Mouse (Mus musculus) hindbrain, embryonic 13.5 days (tissue): ENCODE measurements around the gene Psmd7. TPM values are rescaled to one million over a fixed set of nuclear protein-coding genes. Genes with fewer than 3 reads are reported as not detected.

Source experiments
- ATAC-seq: fragments of 200-750 bp; cut with Nextera tagmentation; 2 replicates; pipeline ENCODE4 v1.8.0; 2017; ENCODE audit warnings: moderate TSS enrichment; ENCODE audit not compliant: low FRiP score
- H3K27ac ChIP-seq: fragments of 300-500 bp; sonication (generic); 2 replicates; pipeline ENCODE4 v1.5.1; 2015; ENCODE audit warnings: inconsistent platforms, mild to moderate bottlenecking, moderate library complexity
- H3K27me3 ChIP-seq: fragments of 300-500 bp; sonication (generic); 2 replicates; pipeline ENCODE4 v1.6.1; 2015; ENCODE audit warnings: mild to moderate bottlenecking, inconsistent platforms
- H3K36me3 ChIP-seq: fragments of 300-500 bp; sonication (generic); 2 replicates; pipeline ENCODE4 v1.6.1; 2015; ENCODE audit warnings: mild to moderate bottlenecking, inconsistent platforms
- H3K4me1 ChIP-seq: fragments of 300-500 bp; sonication (generic); replicated peaks from 2 replicates; pipeline ENCODE4 v1.6.1; 2015; ENCODE audit warnings: inconsistent platforms
- H3K4me2 ChIP-seq: fragments of 300-500 bp; sonication (generic); 2 replicates; pipeline ENCODE4 v1.6.1; 2015; ENCODE audit warnings: inconsistent platforms, mild to moderate bottlenecking, moderate library complexity
- H3K4me3 ChIP-seq: fragments of 300-500 bp; sonication (generic); 2 replicates; pipeline ENCODE4 v1.5.1; 2015; ENCODE audit warnings: mild to moderate bottlenecking, inconsistent platforms
- H3K9ac ChIP-seq: fragments of 300-500 bp; sonication (generic); 2 replicates; pipeline ENCODE4 v1.6.1; 2015; ENCODE audit warnings: mild to moderate bottlenecking, inconsistent platforms
- H3K9me3 ChIP-seq: fragments of 300-500 bp; sonication (generic); 2 replicates; pipeline ENCODE4 v1.6.1; 2016; ENCODE audit warnings: inconsistent platforms
- WGBS: fragments of 180-500 bp; shearing (Covaris S2); methylation state at CpG from one replicate; pipeline ENCODE4 v1.1.7; 2015; 5-methylcytosine and 5-hydroxymethylcytosine counted together
- microRNA counts: library from miRNA; unstranded; fragments of <30 nt; microRNA quantifications from one replicate; lab custom pipeline; 2016
- microRNA-seq: library from miRNA; unstranded; fragments of <30 nt; microRNA quantifications from one replicate; pipeline ENCODE4, GENCODE M21; 2016
- polyA plus RNA-seq: library from polyadenylated mRNA; unstranded; fragments of >200 nt; fragmentation: Nextera tagmentation; extraction: Ambion mirVana; gene quantifications from 2 replicates; pipeline ENCODE4 v1.2.1, GENCODE M21; 2015

Psmd7 gene
- polyA plus RNA-seq, 1 experiment from 2014 or later: 248 TPM

DNA sequence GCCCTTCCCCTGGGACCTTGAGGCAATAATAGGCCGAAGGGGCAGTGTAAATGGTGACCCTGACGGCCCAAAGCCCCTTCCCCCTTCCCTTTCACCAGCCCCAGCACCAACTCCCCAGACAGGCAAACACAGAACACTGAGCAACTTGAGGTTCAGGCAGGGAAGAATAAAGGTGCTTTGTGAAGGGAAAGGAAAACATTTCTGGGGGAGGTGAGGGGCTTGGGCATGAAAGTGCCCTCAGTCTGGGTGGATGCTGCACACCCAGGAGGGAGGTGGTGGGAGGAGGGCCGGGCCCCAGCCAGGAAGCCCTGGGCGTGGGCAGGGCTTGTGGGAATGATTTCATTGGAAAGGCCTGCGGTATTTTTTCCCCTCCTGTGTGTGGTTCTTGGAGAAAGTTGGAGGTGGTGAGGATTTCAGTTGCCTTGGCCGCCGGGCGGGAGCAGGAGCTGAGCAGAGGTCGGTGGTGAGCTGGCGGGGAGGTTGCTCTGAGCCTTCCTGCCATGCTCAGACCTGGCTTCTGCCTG, 43.6 kb downstream of the Psmd7 start:
- Histone ChIP-seq H3K9ac (no peak overlapping the region), H3K9me3 (no peaks in the 10 kb centered on the region), H3K4me1 (no peaks in the 10 kb centered on the region), H3K4me3 (no peak overlapping the region), H3K36me3 (peaks cover 61% of the 10 kb centered on the region), H3K4me2 (no peak overlapping the region), H3K27ac (peak overlapping the region; percentile 74), H3K27me3 (no peaks in the 10 kb centered on the region)
- 60% methylated on average over 10 of the region's 10 CpGs for WGBS
- ATAC-seq: no peak

DNA sequence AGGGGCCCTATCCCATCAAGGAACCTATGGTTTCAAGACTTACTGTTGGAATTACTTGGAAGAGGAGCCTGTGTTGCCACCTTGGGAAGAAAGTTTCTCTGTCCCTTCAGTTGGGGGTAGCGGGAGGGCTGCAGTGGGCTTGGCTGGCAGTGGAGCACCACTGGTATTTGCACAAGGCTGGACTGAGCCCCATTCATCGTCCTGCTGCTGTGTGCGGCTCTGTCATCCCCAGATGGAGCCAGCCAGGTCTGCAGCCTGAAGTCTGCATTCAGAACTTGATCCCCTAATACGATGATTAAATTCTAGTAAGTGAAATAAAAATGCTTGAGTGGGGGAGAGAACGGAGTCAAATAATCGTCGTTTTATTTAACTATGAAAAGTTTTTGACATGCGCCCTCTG, 44.1 kb downstream of the Psmd7 start:
- peaks cover 60% of the 10 kb centered on the region for H3K36me3 ChIP-seq
- H3K4me2 ChIP-seq: no peak overlapping the region
- no peak overlapping the region for H3K4me3 ChIP-seq
- 77% methylated on average over 8 of the region's 8 CpGs for WGBS
- H3K27me3 ChIP-seq: no peaks in the 10 kb centered on the region
- H3K27ac ChIP-seq: peak overlapping the region; percentile 74
- H3K4me1 ChIP-seq: no peaks in the 10 kb centered on the region
- no peak for ATAC-seq
- H3K9ac ChIP-seq: no peak overlapping the region
- H3K9me3 ChIP-seq: no peaks in the 10 kb centered on the region

DNA sequence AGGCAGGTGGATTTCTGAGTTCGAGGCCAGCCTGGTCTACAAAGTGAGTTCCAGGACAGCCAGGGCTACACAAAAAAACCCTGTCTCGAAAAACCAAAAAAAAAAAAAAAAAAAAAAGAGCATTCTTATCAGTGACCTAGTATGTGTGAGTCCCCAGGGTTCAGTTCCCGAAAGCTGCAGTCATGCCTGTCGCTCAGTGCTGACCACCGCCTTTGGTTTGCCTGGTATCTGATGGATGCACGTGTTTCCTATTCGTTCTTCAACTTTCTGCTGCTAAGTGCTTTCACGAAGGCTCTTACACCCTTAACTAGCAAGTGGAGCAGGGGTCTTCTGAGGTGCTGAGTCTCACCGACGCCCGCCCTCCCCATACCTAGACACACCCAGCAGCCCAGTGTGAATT, 44.5 kb downstream of the Psmd7 start:
- Histone ChIP-seq H3K27me3 (no peaks in the 10 kb centered on the region), H3K27ac (0 out of 2 replicates have a peak overlapping the region, but pooled peaks have one; percentile 74), H3K4me3 (no peak overlapping the region), H3K9me3 (no peaks in the 10 kb centered on the region), H3K4me1 (no peaks in the 10 kb centered on the region), H3K36me3 (peaks cover 58% of the 10 kb centered on the region), H3K4me2 (no peak overlapping the region), H3K9ac (no peak overlapping the region)
- 95% methylated on average over 10 of the region's 11 CpGs for WGBS
- no peak for ATAC-seq

DNA sequence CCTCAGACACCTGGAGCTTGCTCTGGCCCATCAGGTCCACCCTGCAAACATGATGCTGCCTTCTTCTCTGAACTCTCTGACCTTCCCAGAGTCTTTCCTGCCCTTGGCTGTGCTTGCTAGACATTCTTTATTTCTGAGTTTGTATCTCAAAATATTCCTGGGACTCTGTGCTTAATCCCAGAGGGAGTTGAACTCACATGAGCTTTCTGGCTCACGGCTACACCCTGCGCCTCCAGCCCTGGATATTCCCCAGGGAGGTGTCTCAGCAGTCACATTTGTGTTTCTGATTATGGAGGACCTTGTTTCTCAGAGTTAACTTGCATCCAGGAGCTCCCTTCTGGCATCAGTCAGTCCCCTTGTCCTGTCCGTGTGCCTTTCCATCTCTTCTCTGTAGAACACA, 46.1 kb downstream of the Psmd7 start:
- no peak overlapping the region for H3K4me2 ChIP-seq
- 88% methylated on average over 3 of the region's 3 CpGs for WGBS
- no peak overlapping the region for H3K4me3 ChIP-seq
- peaks cover 57% of the 10 kb centered on the region for H3K36me3 ChIP-seq
- H3K9ac ChIP-seq: no peak overlapping the region
- H3K27ac ChIP-seq: no peak overlapping the region
- H3K4me1 ChIP-seq: peaks cover 4% of the 10 kb centered on the region; the same call in 1 of the 2 replicates
- no peak for ATAC-seq
- no peaks in the 10 kb centered on the region for H3K9me3 ChIP-seq
- no peaks in the 10 kb centered on the region for H3K27me3 ChIP-seq

DNA sequence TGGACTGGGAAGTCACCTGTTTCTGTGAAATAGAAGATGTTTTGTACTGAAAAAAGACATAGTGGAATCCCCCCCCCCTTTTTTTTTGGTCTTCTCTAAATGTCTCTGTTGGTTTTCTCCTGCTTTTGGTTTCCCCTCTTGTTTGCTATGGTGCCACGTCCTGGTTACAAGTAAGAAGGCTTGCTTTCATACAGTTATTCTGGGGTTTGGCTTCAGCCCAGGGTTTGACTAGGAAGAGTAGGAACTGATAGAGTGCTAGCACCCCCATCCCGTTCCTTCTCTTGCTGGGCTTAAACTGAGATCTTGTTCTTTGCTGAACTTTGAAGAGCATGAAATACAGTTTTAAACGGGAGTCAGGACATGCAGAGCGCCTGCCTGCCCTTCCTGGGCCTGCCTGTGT, 46.9 kb downstream of the Psmd7 start:
- H3K36me3 ChIP-seq: peaks cover 49% of the 10 kb centered on the region
- peaks cover 4% of the 10 kb centered on the region; the same call in 1 of the 2 replicates for H3K4me1 ChIP-seq
- H3K27me3 ChIP-seq: no peaks in the 10 kb centered on the region
- no peak overlapping the region for H3K4me2 ChIP-seq
- no peaks in the 10 kb centered on the region for H3K9me3 ChIP-seq
- 85% methylated on average over 4 of the region's 4 CpGs for WGBS
- H3K27ac ChIP-seq: no peak overlapping the region
- H3K9ac ChIP-seq: no peak overlapping the region
- H3K4me3 ChIP-seq: no peak overlapping the region
- no peak for ATAC-seq

DNA sequence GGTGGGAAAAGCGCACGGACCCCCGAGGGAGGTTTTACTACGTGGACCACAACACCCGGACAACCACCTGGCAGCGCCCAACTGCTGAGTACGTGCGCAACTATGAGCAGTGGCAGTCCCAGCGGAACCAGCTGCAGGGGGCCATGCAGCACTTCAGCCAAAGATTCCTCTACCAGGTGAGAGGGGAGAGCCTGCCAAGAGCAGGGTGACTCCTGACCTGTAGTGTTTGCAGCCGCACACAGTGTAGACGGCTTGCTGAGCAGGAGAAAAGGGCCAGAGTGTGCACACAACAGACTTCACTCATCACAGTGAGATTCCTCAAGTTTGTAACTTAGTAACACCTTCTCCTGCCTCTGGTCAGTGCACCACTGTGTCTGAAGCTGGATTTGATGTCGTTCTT, 47.6 kb downstream of the Psmd7 start:
- Histone ChIP-seq H3K4me1 (peaks cover 4% of the 10 kb centered on the region; the same call in 1 of the 2 replicates), H3K9ac (no peak overlapping the region), H3K27ac (no peak overlapping the region), H3K4me3 (no peak overlapping the region), H3K36me3 (peaks cover 44% of the 10 kb centered on the region), H3K27me3 (no peaks in the 10 kb centered on the region), H3K9me3 (no peaks in the 10 kb centered on the region), H3K4me2 (no peak overlapping the region)
- no peak for ATAC-seq
- 87% methylated on average over 12 of the region's 12 CpGs for WGBS

DNA sequence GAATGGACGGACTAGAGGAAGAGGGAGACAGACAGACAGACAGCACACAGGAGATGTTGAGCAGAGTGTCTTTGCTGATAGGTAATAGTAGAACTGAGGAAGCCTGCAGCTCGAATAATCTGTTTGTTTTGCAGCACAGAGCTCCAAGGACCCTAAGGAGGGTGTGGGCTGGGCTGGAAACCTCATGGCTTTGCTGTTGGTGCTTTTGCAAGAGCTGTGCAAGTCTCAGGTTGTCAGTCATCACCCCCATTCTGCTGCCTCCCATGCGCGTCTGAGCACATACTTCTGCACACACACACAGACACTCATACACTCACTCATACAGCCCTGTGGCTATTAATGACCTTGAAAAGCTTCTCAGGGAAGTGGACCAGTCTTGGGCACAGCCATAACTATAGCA, 50.8 kb downstream of the Psmd7 start:
- no peaks in the 10 kb centered on the region for H3K9me3 ChIP-seq
- no peaks in the 10 kb centered on the region for H3K27me3 ChIP-seq
- H3K4me2 ChIP-seq: no peak overlapping the region
- H3K4me1 ChIP-seq: peaks cover 4% of the 10 kb centered on the region; the same call in 1 of the 2 replicates
- 85% methylated on average over 4 of the region's 4 CpGs for WGBS
- no peak overlapping the region for H3K27ac ChIP-seq
- peaks cover 63% of the 10 kb centered on the region for H3K36me3 ChIP-seq
- no peak overlapping the region for H3K9ac ChIP-seq
- no peak overlapping the region for H3K4me3 ChIP-seq
- no peak for ATAC-seq

MicroRNAs encoded within 50 kb of the gene (microRNA counts, 519-probe panel; counts per million panel counts)
- microRNA mmu-miR-140 (lab: Ali Mortazavi, UCI): 4,299 counts per million, percentile 71 among the panel's probes with 10 or more counts

Small RNAs within 50 kb of the gene (microRNA-seq; reads per million reads assigned to microRNA genes)
- 3,467 reads per million, percentile 87 among the genes with 10 or more reads in this experiment for gene Mir140

Other genes starting within 250 kb of the Psmd7 start
- gene Nqo1, start 185.3 kb downstream of the Psmd7 start, polyA plus RNA-seq: 5.3 and 6.7 TPM in 2 replicates
- 71.3 and 74.0 TPM in 2 replicates for gene Nob1, start 163.4 kb downstream of the Psmd7 start, polyA plus RNA-seq
- 49.3 and 53.0 TPM in 2 replicates for gene Wwp2, start 152.1 kb downstream of the Psmd7 start, polyA plus RNA-seq